Mouse (Mus musculus) neural tube, postnatal 0 days (tissue): ENCODE measurements around the gene Rpl18. TPM values are rescaled to one million over a fixed set of nuclear protein-coding genes. Genes with fewer than 3 reads are reported as not detected.

ENCODE experiments used
- polyA plus RNA-seq: library from polyadenylated mRNA; unstranded; fragments of >200 nt; fragmentation: Nextera tagmentation; extraction: Ambion mirVana; gene quantifications from 2 replicates; pipeline ENCODE4 v1.2.1, GENCODE M21; 2015

The Rpl18 gene
- 516 and 551 TPM in 2 replicates for polyA plus RNA-seq

DNA sequence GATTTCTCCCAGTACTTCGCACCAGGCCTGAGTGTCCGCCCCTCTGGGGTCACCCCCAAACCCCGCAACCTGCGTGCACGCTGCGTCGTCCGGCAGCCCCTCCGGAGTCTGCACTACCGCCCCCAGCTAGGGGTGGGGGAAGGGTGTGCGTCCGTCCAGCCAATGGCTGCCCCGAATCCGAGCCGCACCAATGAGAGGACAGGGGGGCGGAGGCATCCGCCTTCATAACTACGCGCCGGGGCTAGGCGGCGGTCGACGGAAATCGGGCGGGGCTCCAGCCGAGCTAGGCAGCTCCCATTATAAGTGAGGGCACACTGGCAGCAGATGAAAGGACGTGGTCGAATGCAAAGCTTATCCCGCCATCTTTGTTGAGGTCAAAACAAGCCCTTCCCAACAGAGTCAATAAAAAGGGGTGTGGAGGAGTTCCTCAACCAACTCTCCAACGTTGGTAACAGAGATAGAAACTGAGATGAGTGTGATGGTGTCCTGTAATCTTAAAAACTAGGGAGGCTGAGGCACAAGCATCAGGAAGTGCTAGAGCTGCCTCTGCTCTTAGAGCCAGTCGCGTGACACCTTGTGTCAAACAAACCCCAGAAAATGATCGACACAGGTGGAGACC lies at the start of gene Rpl18:
Gene Rpl18 (plus strand): TSS at position 368 of the 619 bp plus-strand sequence.

DNA sequence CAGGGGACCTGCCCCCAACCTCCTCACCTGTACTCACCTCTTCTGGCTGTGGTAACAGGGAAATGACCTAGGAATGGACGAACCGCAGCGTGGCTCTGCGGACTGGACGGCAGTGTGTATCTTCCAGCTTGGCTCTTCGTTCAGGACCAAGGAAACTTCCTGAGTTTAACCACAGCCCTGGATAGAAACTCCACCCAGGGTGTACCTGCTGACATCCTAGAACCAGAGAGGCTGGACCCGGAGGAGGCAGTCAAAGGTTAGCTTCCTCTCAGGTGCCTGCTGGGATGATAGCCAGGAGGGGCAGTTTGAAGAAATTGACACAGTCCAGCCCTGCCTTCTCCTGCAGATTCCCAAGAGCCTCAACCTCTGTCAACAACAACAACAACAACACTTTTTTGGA lies 49.1 kb upstream of the Rpl18 start, which contains the start of gene Fut2:
Gene Fut2 (minus strand): TSS at position 234 of the 400 bp plus-strand sequence.

GRCm38 (mm10) chr7:45683396-45684050 lies 31.7 kb upstream of the Rpl18 start, which contains the start of gene Ntn5:
Gene Ntn5, plus strand, starts transcription at chr7:45684022.

GRCm38 (mm10) chr7:45693921-45694591 lies 21.2 kb upstream of the Rpl18 start, which contains the start of gene Sec1:
Gene Sec1, minus strand, starts transcription at chr7:45694402.

DNA sequence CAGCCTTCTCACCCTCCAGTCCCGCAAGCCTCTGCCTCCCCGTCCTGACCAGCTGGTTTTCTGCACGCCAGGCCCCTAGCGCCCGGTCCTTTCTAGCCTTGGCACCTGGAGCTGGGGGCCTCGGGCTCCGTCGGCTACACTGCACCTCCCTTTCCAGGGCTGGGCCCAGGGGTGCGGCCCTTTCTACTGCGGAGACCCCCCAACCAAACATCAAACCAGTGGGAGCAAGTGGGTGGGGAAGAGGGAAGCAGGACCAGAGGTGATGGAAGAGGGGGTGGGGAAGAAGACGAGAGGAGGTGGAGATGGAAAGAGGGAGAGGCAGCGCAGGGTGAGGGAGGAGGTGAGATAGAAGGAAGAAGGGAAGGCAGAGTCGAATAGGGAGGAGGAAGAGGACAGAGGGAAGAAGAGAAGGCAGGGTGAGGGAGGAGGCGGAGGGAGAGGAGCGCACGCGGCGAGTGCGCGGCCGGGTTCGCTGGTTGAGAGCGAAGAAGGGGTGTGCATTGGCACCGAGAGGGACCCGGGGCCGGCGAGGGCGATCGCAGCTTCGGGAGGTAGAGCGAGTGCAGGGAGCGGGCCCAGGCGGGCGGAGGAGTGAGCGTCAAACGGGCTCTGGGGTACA lies 15.6 kb upstream of the Rpl18 start, which contains the start of gene Car11:
Gene Car11 (plus strand): TSS at position 321 of the 619 bp plus-strand sequence.

GRCm38 (mm10) chr7:45704730-45705442 lies 10.4 kb upstream of the Rpl18 start, which contains the start of gene Dbp:
Gene Dbp, plus strand, starts transcription at chr7:45705088.

DNA sequence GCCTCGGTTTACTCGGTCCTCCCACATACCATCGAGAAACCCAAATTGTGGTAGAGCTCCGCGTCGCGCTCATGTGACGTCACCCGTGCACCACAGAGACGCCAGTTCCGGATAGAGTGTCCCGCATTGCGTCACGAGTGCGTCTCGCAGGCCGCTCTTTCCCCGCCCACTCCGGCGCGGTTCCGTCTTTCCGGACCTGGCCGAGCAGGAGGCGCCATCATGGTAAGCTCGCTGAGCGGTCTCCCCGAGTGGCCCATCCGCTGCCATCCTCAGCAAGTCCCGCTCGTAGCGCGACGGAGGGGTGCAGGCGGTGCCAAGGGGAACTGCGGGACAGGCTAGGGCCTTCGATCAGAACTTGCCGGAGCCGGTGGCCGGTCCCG lies 2.7 kb downstream of the Rpl18 start, which contains the start of gene Sphk2:
Gene Sphk2 (minus strand): TSS at position 85 of the 380 bp plus-strand sequence.

GRCm38 (mm10) chr7:45720413-45721233 lies 5.4 kb downstream of the Rpl18 start, which contains the start of gene Fam83e:
Gene Fam83e, plus strand, starts transcription at chr7:45721212.

GRCm38 (mm10) chr7:45725713-45726112 lies 10.5 kb downstream of the Rpl18 start, which contains the start of gene Spaca4:
Gene Spaca4, minus strand, starts transcription at chr7:45725813.

Other genes with a start within 250 kb of the Rpl18 start
- gene Bax, start 248.6 kb upstream of the Rpl18 start, polyA plus RNA-seq = 248 and 251 TPM in 2 replicates
- gene Tulp2, start 233.6 kb upstream of the Rpl18 start, polyA plus RNA-seq = 0.29 and 0.49 TPM in 2 replicates
- not detected in 2 replicates for gene Gm45808, start 228.6 kb upstream of the Rpl18 start, polyA plus RNA-seq
- gene Dhdh, start 226.7 kb upstream of the Rpl18 start, polyA plus RNA-seq = 5.4 and 5.5 TPM in 2 replicates
- 143 and 157 TPM in 2 replicates for gene Nucb1, start 205.1 kb upstream of the Rpl18 start, polyA plus RNA-seq
- gene Ppp1r15a, start 189.2 kb upstream of the Rpl18 start, polyA plus RNA-seq = 18.4 and 20.1 TPM in 2 replicates
- gene Plekha4, start 189.1 kb upstream of the Rpl18 start, polyA plus RNA-seq = 5.5 and 6.7 TPM in 2 replicates
- 0.62 and 0.81 TPM in 2 replicates for gene Hsd17b14, start 160.6 kb upstream of the Rpl18 start, polyA plus RNA-seq
- 19.8 and 21.5 TPM in 2 replicates for gene Bcat2, start 145.3 kb upstream of the Rpl18 start, polyA plus RNA-seq
- gene Fgf21, start 100.0 kb upstream of the Rpl18 start, polyA plus RNA-seq = not detected in 2 replicates
- gene Fut1, start 98.2 kb upstream of the Rpl18 start, polyA plus RNA-seq = 0.14 TPM in 1 of 2 replicates, not detected in the other
- 0.10 TPM in 1 of 2 replicates, not detected in the other for gene Izumo1, start 93.6 kb upstream of the Rpl18 start, polyA plus RNA-seq
- gene Rasip1, start 88.0 kb upstream of the Rpl18 start, polyA plus RNA-seq = 18.8 and 19.9 TPM in 2 replicates
- gene Mamstr, start 75.5 kb upstream of the Rpl18 start, polyA plus RNA-seq = 4.5 and 5.3 TPM in 2 replicates
- gene Fut2, start 49.1 kb upstream of the Rpl18 start, polyA plus RNA-seq = 0.10 and 0.12 TPM in 2 replicates
- 1.4 and 1.6 TPM in 2 replicates for gene Ntn5, start 31.4 kb upstream of the Rpl18 start, polyA plus RNA-seq
- gene Sec1, start 21.1 kb upstream of the Rpl18 start, polyA plus RNA-seq = 0.45 and 0.58 TPM in 2 replicates
- 92.0 and 100.0 TPM in 2 replicates for gene Car11, start 15.6 kb upstream of the Rpl18 start, polyA plus RNA-seq
- 6.3 and 8.5 TPM in 2 replicates for gene Dbp, start 10.4 kb upstream of the Rpl18 start, polyA plus RNA-seq
- 18.9 and 20.8 TPM in 2 replicates for gene Sphk2, start 2.5 kb downstream of the Rpl18 start, polyA plus RNA-seq
- gene Fam83e, start 5.8 kb downstream of the Rpl18 start, polyA plus RNA-seq = 0.14 TPM in 1 of 2 replicates, not detected in the other
- not detected in 2 replicates for gene Spaca4, start 10.4 kb downstream of the Rpl18 start, polyA plus RNA-seq
- 19.1 and 20.2 TPM in 2 replicates for gene Lmtk3, start 68.3 kb downstream of the Rpl18 start, polyA plus RNA-seq
- gene Sult2b1, start 69.2 kb downstream of the Rpl18 start, polyA plus RNA-seq = 9.0 and 9.5 TPM in 2 replicates
- 202 and 212 TPM in 2 replicates for gene Cyth2, start 99.1 kb downstream of the Rpl18 start, polyA plus RNA-seq
- gene Kcnj14, start 109.3 kb downstream of the Rpl18 start, polyA plus RNA-seq = 2.1 and 2.3 TPM in 2 replicates
- 41.4 and 43.8 TPM in 2 replicates for gene Grwd1, start 115.5 kb downstream of the Rpl18 start, polyA plus RNA-seq
- gene Kdelr1, start 157.3 kb downstream of the Rpl18 start, polyA plus RNA-seq = 51.6 and 60.3 TPM in 2 replicates
- 7.6 and 9.0 TPM in 2 replicates for gene Grin2d, start 162.9 kb downstream of the Rpl18 start, polyA plus RNA-seq
- 0.34 TPM in 1 of 2 replicates, not detected in the other for gene Syngr4, start 181.3 kb downstream of the Rpl18 start, polyA plus RNA-seq
- gene Tmem143, start 181.5 kb downstream of the Rpl18 start, polyA plus RNA-seq = 7.3 and 8.2 TPM in 2 replicates
- 56.9 and 74.0 TPM in 2 replicates for gene Emp3, start 205.9 kb downstream of the Rpl18 start, polyA plus RNA-seq
- gene Ccdc114, start 208.6 kb downstream of the Rpl18 start, polyA plus RNA-seq = 6.9 and 7.0 TPM in 2 replicates